Mouse (Mus musculus): ENCODE measurements around the gene Slc1a5.

Gene Slc1a5

GRCm38 (mm10) chr7:16821669-16822101 lies 40.5 kb downstream of the Slc1a5 start:
- no peak for TF ChIP-seq GATA4 (IDR thresholded peaks at IDR 0.05; ENCODE audit: insufficient replicate concordance, low read length)

- TF ChIP-seq GATA4 (IDR thresholded peaks at IDR 0.05; ENCODE audit: insufficient replicate concordance, low read length), result no peak
Measured at GRCm38 (mm10) chr7:16823734-16824133, 42.6 kb downstream of the Slc1a5 start.

GRCm38 (mm10) chr7:16825785-16826184 lies 44.6 kb downstream of the Slc1a5 start:
- no peak for TF ChIP-seq GATA4 (IDR thresholded peaks at IDR 0.05; ENCODE audit: insufficient replicate concordance, low read length)

GRCm38 (mm10) chr7:16826571-16826970 lies 45.4 kb downstream of the Slc1a5 start:
- TF ChIP-seq GATA4 (IDR thresholded peaks at IDR 0.05; ENCODE audit: insufficient replicate concordance, low read length), result no peak

GRCm38 (mm10) chr7:16827274-16827673 lies 46.1 kb downstream of the Slc1a5 start:
- TF ChIP-seq GATA4 (IDR thresholded peaks at IDR 0.05; ENCODE audit: insufficient replicate concordance, low read length), result no peak

- TF ChIP-seq GATA4 (IDR thresholded peaks at IDR 0.05; ENCODE audit: insufficient replicate concordance, low read length), result peak; percentile 68; the same call in 1 of the 2 replicates
Measured at GRCm38 (mm10) chr7:16830449-16830848, 49.3 kb downstream of the Slc1a5 start.

- no peak for TF ChIP-seq GATA4 (IDR thresholded peaks at IDR 0.05; ENCODE audit: insufficient replicate concordance, low read length)
Measured at GRCm38 (mm10) chr7:16837916-16838803, 57.0 kb downstream of the Slc1a5 start.

GRCm38 (mm10) chr7:16838804-16839426 lies 57.8 kb downstream of the Slc1a5 start:
- TF ChIP-seq GATA4 (IDR thresholded peaks at IDR 0.05; ENCODE audit: insufficient replicate concordance, low read length), result no peak

GRCm38 (mm10) chr7:16839427-16840108 lies 58.4 kb downstream of the Slc1a5 start:
- no peak for TF ChIP-seq GATA4 (IDR thresholded peaks at IDR 0.05; ENCODE audit: insufficient replicate concordance, low read length)

- no peak for TF ChIP-seq GATA4 (IDR thresholded peaks at IDR 0.05; ENCODE audit: insufficient replicate concordance, low read length)
Measured at GRCm38 (mm10) chr7:16840109-16840491, 59.0 kb downstream of the Slc1a5 start.

- no peak for TF ChIP-seq GATA4 (IDR thresholded peaks at IDR 0.05; ENCODE audit: insufficient replicate concordance, low read length)
Measured at GRCm38 (mm10) chr7:16841078-16841477, 59.9 kb downstream of the Slc1a5 start.

- TF ChIP-seq GATA4 (IDR thresholded peaks at IDR 0.05; ENCODE audit: insufficient replicate concordance, low read length), result no peak
Measured at GRCm38 (mm10) chr7:16841561-16842560, 60.7 kb downstream of the Slc1a5 start.

- no peak for TF ChIP-seq GATA4 (IDR thresholded peaks at IDR 0.05; ENCODE audit: insufficient replicate concordance, low read length)
Measured at GRCm38 (mm10) chr7:16842645-16843063, 61.5 kb downstream of the Slc1a5 start, which contains the start of gene Prkd2. Prkd2 (plus strand) TSS chr7:16842902.

- TF ChIP-seq GATA4 (IDR thresholded peaks at IDR 0.05; ENCODE audit: insufficient replicate concordance, low read length), result no peak
Measured at GRCm38 (mm10) chr7:16843441-16844171, 62.5 kb downstream of the Slc1a5 start.

Data from liver, adult (tissue).